Mouse (Mus musculus) megakaryocyte, embryonic 14.5 days (primary cell): ENCODE results near the gene Usp32.

Source experiments
- FLI1 ChIP-seq: IDR thresholded peaks from 2 replicates; pipeline ENCODE4 v1.6.1; 2012; ENCODE audit warnings: low read length, inconsistent platforms, mixed read lengths
- GATA1 ChIP-seq: IDR thresholded peaks from 3 replicates; pipeline ENCODE4 v1.6.1; 2012; ENCODE audit warnings: mixed read lengths, low read length, inconsistent platforms, borderline replicate concordance

DNA sequence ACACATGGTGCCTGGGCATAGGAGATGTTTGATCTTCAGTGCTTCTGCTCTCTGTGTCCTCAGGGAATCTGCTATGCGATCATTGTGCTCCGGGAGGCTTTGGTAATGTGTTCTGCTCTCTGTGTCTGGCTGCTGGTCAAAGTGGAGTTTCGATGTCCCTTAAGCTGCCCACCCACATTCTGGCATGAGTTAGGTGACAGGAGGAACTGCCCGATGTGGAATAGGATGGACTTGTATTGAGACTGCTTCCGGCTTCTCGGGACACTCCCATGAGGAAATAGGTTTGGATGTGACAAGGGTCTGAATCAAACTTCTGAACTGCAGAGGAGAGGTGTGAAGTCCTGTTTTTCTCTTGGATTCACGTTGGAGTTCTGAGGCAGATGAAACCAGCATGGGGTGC is 165.4 kb downstream of the Usp32 start:
- no peak for TF ChIP-seq GATA1
- TF ChIP-seq FLI1 = no peak
